ENCODE assay signal across 22 mouse cellular contexts in the genomic region with DNA sequence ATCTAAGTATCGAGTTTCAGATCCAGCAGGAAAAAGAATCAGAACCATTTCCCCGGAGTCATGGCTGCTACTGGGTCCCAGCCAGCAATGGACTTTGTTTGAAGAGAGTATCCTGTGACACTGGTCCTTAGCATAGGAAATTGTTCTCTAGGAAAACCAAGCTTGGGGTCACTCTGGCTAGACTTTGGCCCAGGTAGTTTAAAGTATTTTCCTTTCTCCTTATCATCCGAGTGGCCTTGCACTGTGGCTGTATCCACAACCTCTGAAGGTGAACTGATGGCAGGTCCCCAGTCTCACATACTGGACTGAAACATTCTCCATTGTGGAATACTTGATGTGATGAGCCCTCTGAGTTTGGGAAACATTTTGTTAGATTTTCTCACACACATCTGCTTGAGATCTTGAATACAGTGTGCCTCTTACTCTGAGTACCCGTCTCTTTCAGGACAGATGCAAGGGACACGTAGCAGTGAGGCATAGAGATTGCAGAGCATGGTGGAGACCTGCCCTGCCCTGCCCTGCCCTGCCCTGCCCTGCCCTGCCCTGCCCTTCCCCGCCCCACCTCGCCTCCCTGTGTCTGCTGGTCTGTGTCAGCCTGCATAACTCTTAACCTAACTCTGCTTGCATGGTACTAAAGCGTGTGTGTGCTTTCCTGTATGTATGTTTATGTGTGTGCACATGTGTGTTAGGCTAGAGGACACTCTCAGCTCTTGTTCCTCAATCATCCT.
DNase-seq lines count a peak whose midpoint lies in the region; ATAC-seq and TF ChIP-seq lines count a peak whose summit lies in the region.
"Had no signal": no experiment of that assay in that cellular context is flagged by ENCODE, and none has a peak within 500 bp of the region (broad histone marks: within the 10 kb centered on the region; RNA-seq: fewer than 3 reads in every experiment).

No protein-coding gene starts in this region.

- H3K9ac ChIP-seq in liver, embryonic 12.5 days: no peak overlapping the region
- H3K9ac ChIP-seq in liver, postnatal 0 days (replicated peaks): no peak overlapping the region
- H3K9ac ChIP-seq in liver, embryonic 13.5 days: no peak overlapping the region
- H3K9ac ChIP-seq: forebrain, embryonic 13.5 days; hindbrain, embryonic 12.5 days had no signal

- H3K36me3 ChIP-seq in liver, embryonic 12.5 days: peaks cover 6% of the 10 kb centered on the region
- H3K36me3 ChIP-seq in liver, postnatal 0 days (replicated peaks; ENCODE audit: insufficient read depth, low read length): peaks cover 6% of the 10 kb centered on the region
- H3K36me3 ChIP-seq in liver, embryonic 13.5 days: no peaks in the 10 kb centered on the region
- H3K36me3 ChIP-seq in small intestine, adult 2 months (ENCODE audit: control insufficient read depth, insufficient read depth, low read length): no peaks in the 10 kb centered on the region; the same call in none of the 2 replicates

- H3K4me3 ChIP-seq in liver, embryonic 12.5 days: no peak overlapping the region
- H3K4me3 ChIP-seq in liver, postnatal 0 days (ENCODE audit: low read depth, low read length): no peak overlapping the region
- no peak overlapping the region for H3K4me3 ChIP-seq in liver, embryonic 13.5 days (replicated peaks)
- no peak overlapping the region for H3K4me3 ChIP-seq in small intestine, adult 2 months (ENCODE audit: low read depth, low read length)
- H3K4me3 ChIP-seq: embryonic facial prominence, embryonic 10.5 days; forebrain, embryonic 13.5 days; gastrocnemius, adult 2 months; hindbrain, embryonic 12.5 days had no signal

- TF ChIP-seq EP300 in liver, postnatal 0 days (IDR thresholded peaks at IDR 0.05; ENCODE audit: low read depth): no peak

- 0 out of 2 replicates have a peak, but pooled peaks cover 6% of the 10 kb centered on the region for H3K9me3 ChIP-seq in liver, embryonic 12.5 days (replicated peaks)
- H3K9me3 ChIP-seq in liver, postnatal 0 days (ENCODE audit: low read length): no peaks in the 10 kb centered on the region
- H3K9me3 ChIP-seq in liver, embryonic 13.5 days (replicated peaks): no peaks in the 10 kb centered on the region
- H3K9me3 ChIP-seq: embryonic facial prominence, embryonic 10.5 days; forebrain, embryonic 13.5 days; hindbrain, embryonic 12.5 days had no signal

- peaks cover 18% of the 10 kb centered on the region for H3K4me1 ChIP-seq in liver, embryonic 12.5 days
- H3K4me1 ChIP-seq in liver, postnatal 0 days (ENCODE audit: insufficient read depth): no peaks in the 10 kb centered on the region; the same call in 1 of the 2 replicates
- H3K4me1 ChIP-seq in liver, embryonic 13.5 days (replicated peaks): peaks cover 20% of the 10 kb centered on the region
- peaks cover 28% of the 10 kb centered on the region; the same call in 1 of the 2 replicates for H3K4me1 ChIP-seq in small intestine, adult 2 months (ENCODE audit: control insufficient read depth, insufficient read depth, insufficient read length, low read length)
- H3K4me1 ChIP-seq: forebrain, embryonic 13.5 days; hindbrain, embryonic 12.5 days had no signal

- TF ChIP-seq CTCF in liver, postnatal 0 days (IDR thresholded peaks at IDR 0.05; ENCODE audit: low read depth): no peak
- no peak for TF ChIP-seq CTCF in small intestine, adult 2 months (IDR thresholded peaks at IDR 0.05; ENCODE audit: extremely low read depth, insufficient read length, insufficient replicate concordance, low read depth, low read length)

- 0 out of 2 replicates have a peak, but pooled peaks have one; percentile 43 for ATAC-seq in liver, embryonic 12.5 days
- ATAC-seq in liver, postnatal 0 days: no peak
- ATAC-seq in liver, embryonic 13.5 days (ENCODE audit: low read depth): peak; percentile 55; the same call in 1 of the 2 replicates
- ATAC-seq: activated CD4-positive, CD25-positive, alpha-beta regulatory T cell, adult 4 months; forebrain, embryonic 13.5 days; Patski had no signal

- no peak for DNase-seq in liver, postnatal 0 days
- no peak for DNase-seq in liver, embryonic 13.5 days
- no peak for DNase-seq in adrenal gland, adult 8-10 months
- no peak for DNase-seq in yolk sac, embryonic 10.5 days (ENCODE audit: low spot score)
- DNase-seq in adipocyte (ENCODE audit: low spot score): no peak
- no peak for DNase-seq in retina, embryonic 14.5 days (ENCODE audit: low spot score)
- DNase-seq: adrenal gland, adult 2 months; adrenal gland, postnatal 36 days; cerebellum, adult 2 months; cerebellum, postnatal 10 days; gastrocnemius, adult 2 months; gastrocnemius, postnatal 36 days; heart, adult 11 months; heart, postnatal 10 days; heart, postnatal 4 days had no signal

- no peak for TF ChIP-seq POLR2A in small intestine, adult 2 months (IDR thresholded peaks at IDR 0.05; ENCODE audit: low read depth, low read length)

- no peaks in the 10 kb centered on the region for H3K27me3 ChIP-seq in liver, embryonic 12.5 days (replicated peaks)
- no peaks in the 10 kb centered on the region for H3K27me3 ChIP-seq in liver, postnatal 0 days (ENCODE audit: insufficient read depth, low read length)
- H3K27me3 ChIP-seq in liver, embryonic 13.5 days: no peaks in the 10 kb centered on the region
- H3K27me3 ChIP-seq in small intestine, adult 2 months (ENCODE audit: control insufficient read depth, insufficient read depth, low read length): no peaks in the 10 kb centered on the region
- H3K27me3 ChIP-seq: forebrain, embryonic 13.5 days; hindbrain, embryonic 12.5 days; Patski had no signal

- 47% methylated on average over 8 of the region's 8 CpGs for WGBS in liver, embryonic 12.5 days (ENCODE audit: insufficient replicate concordance)
- 68% methylated on average over 8 of the region's 8 CpGs for WGBS in liver, postnatal 0 days (ENCODE audit: insufficient replicate concordance)
- 51% methylated on average over 8 of the region's 8 CpGs for WGBS in liver, embryonic 13.5 days (ENCODE audit: insufficient replicate concordance)
- WGBS in small intestine, adult 2 months: 35% methylated on average over 8 of the region's 8 CpGs

- no peak overlapping the region for H3K27ac ChIP-seq in liver, embryonic 12.5 days
- H3K27ac ChIP-seq in liver, postnatal 0 days (ENCODE audit: low read depth): no peak overlapping the region
- no peak overlapping the region for H3K27ac ChIP-seq in liver, embryonic 13.5 days
- peak overlapping the region; percentile 54; the same call in 1 of the 2 replicates for H3K27ac ChIP-seq in small intestine, adult 2 months (ENCODE audit: insufficient read depth, low read depth, low read length)
- H3K27ac ChIP-seq: embryonic facial prominence, embryonic 10.5 days; forebrain, embryonic 13.5 days; gastrocnemius, adult 2 months; hindbrain, embryonic 12.5 days had no signal

- H3K4me2 ChIP-seq in liver, embryonic 12.5 days: no peak overlapping the region
- H3K4me2 ChIP-seq in liver, postnatal 0 days (ENCODE audit: low read depth, low read length): no peak overlapping the region
- no peak overlapping the region for H3K4me2 ChIP-seq in liver, embryonic 13.5 days
- H3K4me2 ChIP-seq: forebrain, embryonic 13.5 days; hindbrain, embryonic 12.5 days had no signal
